Mouse (Mus musculus) G1E-ER4 (cell line): Measurements from ENCODE around the gene Trmt1. TPM values are rescaled to one million over a fixed set of nuclear protein-coding genes. Genes with fewer than 3 reads are reported as not detected.

ENCODE experiments used
- GATA1 ChIP-seq: IDR thresholded peaks from one replicate; pipeline ENCODE4 v1.8.0; 2012; ENCODE audit warnings: low read length, inconsistent platforms
- polyA plus RNA-seq: library from polyadenylated mRNA; stranded (reverse); fragments of >175 nt; gene quantifications from 2 replicates; pipeline ENCODE4 v1.2.3, GENCODE M21; 2012

The Trmt1 gene
- polyA plus RNA-seq, 1 experiment, result 272 TPM

GRCm38 (mm10) chr8:84668731-84669485 is 17.2 kb upstream of the Trmt1 start:
- no peak for TF ChIP-seq GATA1

- no peak for TF ChIP-seq GATA1
Measured at GRCm38 (mm10) chr8:84677305-84677704, 8.8 kb upstream of the Trmt1 start.

GRCm38 (mm10) chr8:84681476-84681875 is 4.6 kb upstream of the Trmt1 start:
- TF ChIP-seq GATA1, result no peak

- no peak for TF ChIP-seq GATA1
Measured at GRCm38 (mm10) chr8:84682257-84682656, 3.9 kb upstream of the Trmt1 start.

GRCm38 (mm10) chr8:84684537-84684936 is 1.6 kb upstream of the Trmt1 start:
- no peak for TF ChIP-seq GATA1

DNA sequence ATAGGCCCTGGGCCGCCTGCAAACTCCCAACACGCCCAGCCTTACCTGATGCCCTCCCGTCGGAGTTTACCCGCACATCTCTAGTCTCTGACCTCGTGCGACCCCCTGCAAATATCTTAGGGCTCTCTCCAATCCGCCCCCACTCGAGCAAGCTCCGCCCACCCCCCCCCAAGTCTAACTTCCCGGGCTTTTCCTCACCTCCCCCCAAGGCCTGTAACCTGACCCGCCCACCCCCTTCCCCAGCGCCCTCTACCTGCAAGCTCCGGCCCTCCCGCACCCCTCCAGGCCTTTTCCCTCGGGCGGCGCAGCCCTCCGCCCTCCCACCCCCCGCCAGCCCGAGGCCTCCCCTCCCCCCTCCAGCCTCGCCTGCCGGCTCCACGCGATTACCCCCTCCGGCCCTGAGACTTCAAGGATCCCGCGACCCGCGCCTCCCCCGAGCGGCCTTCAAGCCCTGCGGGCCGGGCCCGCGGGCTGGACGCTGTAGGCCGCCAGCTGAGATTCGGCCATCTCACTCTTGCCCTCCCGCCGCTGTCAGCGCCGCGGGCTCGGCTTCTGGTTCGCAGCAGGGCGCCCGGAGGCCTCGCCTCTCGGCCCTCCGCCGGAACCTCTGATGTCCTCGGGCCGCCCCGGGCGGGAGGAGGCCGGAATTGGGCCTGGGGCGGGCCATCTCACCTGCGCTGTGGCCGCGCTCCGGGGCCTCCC is 1.0 kb downstream of the Trmt1 start:
- no peak for TF ChIP-seq GATA1

- TF ChIP-seq GATA1, result no peak
Measured at GRCm38 (mm10) chr8:84687705-84688100, 1.6 kb downstream of the Trmt1 start, which contains the start of gene Nacc1. Nacc1 (minus strand) TSS chr8:84687862.

DNA sequence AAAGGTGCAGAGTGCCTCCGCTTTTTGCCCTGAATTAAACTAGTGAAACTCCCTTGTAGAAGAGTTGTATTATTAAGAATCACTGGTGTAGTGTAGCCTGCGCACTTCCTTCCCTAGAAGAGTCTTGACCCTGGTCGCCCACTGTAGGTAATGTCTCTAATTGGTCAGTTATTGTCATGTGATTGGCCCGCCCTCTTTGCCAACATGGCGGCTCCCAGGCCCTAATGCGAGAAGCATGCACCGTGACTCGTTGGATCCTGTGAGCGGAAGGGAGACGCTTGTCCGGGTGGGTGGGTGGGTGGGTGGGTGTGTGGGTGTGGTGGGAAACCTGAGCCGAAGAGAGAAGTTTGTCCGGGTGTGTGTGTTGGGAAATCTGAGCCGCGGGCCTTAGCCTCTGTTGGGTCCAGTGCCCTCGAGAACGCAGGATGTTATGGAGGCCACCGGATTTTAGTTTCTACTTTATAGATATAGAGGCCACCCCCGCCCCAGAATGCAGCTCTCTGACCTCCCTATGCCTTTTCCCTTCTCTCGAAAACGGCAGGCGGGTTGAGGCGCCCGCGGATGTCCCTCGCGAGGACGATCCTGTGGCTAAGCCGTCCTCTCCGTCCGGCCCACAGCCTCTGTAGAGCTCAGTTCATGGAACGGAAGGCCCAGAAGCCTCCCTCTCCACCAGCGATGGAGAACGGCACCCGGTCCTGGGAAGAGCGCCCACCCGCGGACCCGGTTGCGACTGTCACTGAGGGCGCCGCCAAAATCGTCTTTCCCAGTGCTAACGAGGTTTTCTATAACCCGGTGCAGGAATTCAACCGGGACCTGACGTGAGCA is 3.2 kb downstream of the Trmt1 start:
- TF ChIP-seq GATA1, result no peak

GRCm38 (mm10) chr8:84693332-84693731 is 7.2 kb downstream of the Trmt1 start:
- TF ChIP-seq GATA1, result no peak

DNA sequence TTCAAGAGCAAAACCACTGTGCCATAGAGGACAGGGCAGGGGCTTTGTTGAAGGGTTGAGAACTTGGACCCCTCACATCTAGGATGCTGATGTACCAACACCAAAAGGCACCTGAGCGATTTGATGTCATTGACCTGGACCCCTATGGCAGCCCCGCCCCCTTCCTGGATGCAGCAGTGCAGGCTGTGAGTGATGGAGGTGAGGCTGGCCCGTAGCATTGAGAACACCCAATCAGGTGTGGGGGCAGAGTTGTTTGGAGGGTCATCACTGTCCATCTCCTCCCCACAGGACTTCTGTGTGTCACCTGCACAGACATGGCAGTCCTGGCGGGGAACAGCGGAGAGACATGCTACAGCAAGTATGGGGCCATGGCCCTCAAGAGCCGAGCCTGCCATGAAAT is 9.0 kb downstream of the Trmt1 start:
- no peak for TF ChIP-seq GATA1

GRCm38 (mm10) chr8:84697166-84698130 is 11.3 kb downstream of the Trmt1 start:
- TF ChIP-seq GATA1, result no peak

DNA sequence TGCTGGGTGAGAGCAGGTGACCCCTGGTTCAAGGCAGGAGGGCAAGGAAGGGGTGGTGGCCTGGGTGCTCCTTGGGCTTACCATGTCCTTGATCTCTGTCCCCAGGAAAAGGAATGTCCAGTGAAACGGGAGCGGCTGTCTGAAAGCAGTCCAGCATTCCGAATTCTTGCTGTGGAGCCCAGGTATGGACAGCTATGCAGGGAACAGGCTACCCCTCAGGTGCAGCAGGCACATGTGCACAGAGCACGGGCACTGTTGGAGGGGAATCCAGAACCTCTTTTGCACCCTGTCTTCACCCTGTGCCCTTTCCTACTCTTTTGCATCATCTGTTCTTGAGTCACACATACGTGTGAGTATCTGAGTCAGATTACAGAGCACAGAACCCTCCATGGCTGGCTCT is 12.2 kb downstream of the Trmt1 start:
- no peak for TF ChIP-seq GATA1

DNA sequence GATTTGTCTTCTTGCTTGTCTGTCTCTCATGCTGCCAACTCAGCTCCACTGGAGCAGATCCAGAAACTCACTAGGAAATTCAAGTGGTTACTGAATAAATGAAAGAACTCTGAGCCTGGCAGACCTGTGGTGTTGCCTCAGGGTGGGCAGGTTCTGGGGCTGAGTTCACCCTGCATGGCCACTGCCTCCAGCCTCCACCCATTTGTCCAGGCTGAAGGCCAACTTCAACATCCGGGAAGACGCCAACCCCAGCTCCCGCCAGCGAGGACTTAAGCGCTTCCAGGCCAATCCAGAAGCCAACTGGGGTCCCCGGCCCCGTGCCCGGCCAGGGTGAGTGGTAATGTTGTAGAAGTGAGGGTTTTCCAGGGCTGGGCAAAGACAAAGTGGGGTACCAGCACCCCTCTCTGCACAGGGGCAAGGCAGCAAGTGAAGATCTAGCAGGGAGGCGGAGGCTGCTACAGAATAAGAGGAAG is 12.9 kb downstream of the Trmt1 start:
- no peak for TF ChIP-seq GATA1

DNA sequence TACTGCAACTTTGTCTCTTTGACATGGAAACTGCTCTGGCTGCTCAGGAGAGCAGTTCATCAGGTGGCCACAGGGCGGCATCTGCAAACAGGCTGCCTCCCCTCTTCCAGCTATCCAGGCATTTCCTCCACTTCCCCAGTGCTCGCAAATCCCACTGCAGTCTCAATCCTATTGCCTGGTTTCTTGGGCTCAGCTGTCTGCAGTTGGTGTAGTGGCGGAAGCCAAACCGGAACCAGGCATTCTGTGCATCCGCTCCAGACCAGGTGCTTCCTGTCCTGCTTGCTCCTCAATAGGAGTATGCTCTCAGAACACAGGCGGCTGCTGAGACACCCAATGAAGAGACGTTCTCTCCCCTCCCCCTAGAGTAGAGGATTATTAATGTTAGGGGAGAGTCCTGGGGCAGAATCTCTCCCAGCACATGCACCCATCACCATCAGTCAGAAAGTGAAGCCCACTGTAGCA is 13.8 kb downstream of the Trmt1 start:
- TF ChIP-seq GATA1, result no peak

- TF ChIP-seq GATA1, result no peak
Measured at GRCm38 (mm10) chr8:84700526-84700925, 14.4 kb downstream of the Trmt1 start.
